Mouse (Mus musculus) right cerebral cortex, adult 2 months (tissue): Measurements from ENCODE around the gene Ndufaf7.
A peak's percentile ranks its signal among the peaks of the same experiment; 100 is the strongest.

ENCODE experiments used
- DNase-seq, 2 experiments: peaks; one replicate each; pipeline ENCODE4 v3.0.0; 2021 to 2022; ENCODE audit warnings: low spot score in 2 of 2

Gene Ndufaf7

GRCm38 (mm10) chr17:78936466-78937228 is at the start of gene Ndufaf7, which contains the start of gene Cebpz:
Gene Ndufaf7 (plus strand): TSS chr17:78937136.
Gene Cebpz (minus strand): TSS chr17:78937066.
- peak; percentile 97 to 99 for DNase-seq

- no peak for DNase-seq
Measured at GRCm38 (mm10) chr17:78888554-78888953, 48.4 kb upstream of the Ndufaf7 start.

GRCm38 (mm10) chr17:78889184-78889583 is 47.8 kb upstream of the Ndufaf7 start:
- no peak for DNase-seq

- no peak for DNase-seq
Measured at GRCm38 (mm10) chr17:78891020-78891419, 45.9 kb upstream of the Ndufaf7 start.

- no peak for DNase-seq
Measured at GRCm38 (mm10) chr17:78894991-78895390, 41.9 kb upstream of the Ndufaf7 start.

- DNase-seq = peak; percentile 25 to 46
Measured at GRCm38 (mm10) chr17:78895394-78895793, 41.5 kb upstream of the Ndufaf7 start.

GRCm38 (mm10) chr17:78903158-78903557 is 33.8 kb upstream of the Ndufaf7 start:
- DNase-seq = no peak

GRCm38 (mm10) chr17:78906892-78907291 is 30.0 kb upstream of the Ndufaf7 start, which contains the start of gene Sult6b1:
Gene Sult6b1 (minus strand): TSS chr17:78906992.
- DNase-seq = no peak

GRCm38 (mm10) chr17:78909374-78909773 is 27.6 kb upstream of the Ndufaf7 start:
- no peak for DNase-seq

- no peak for DNase-seq
Measured at GRCm38 (mm10) chr17:78912861-78913281, 24.1 kb upstream of the Ndufaf7 start.

GRCm38 (mm10) chr17:78913921-78914320 is 23.0 kb upstream of the Ndufaf7 start:
- no peak for DNase-seq

- DNase-seq = no peak
Measured at GRCm38 (mm10) chr17:78915772-78916171, 21.2 kb upstream of the Ndufaf7 start.

GRCm38 (mm10) chr17:78916369-78916813 is 20.5 kb upstream of the Ndufaf7 start, which contains the start of gene Cebpzos:
Gene Cebpzos (plus strand): TSS chr17:78916500.
- peak; percentile 85 for DNase-seq

- DNase-seq = no peak
Measured at GRCm38 (mm10) chr17:78916899-78917298, 20.0 kb upstream of the Ndufaf7 start.

- no peak for DNase-seq
Measured at GRCm38 (mm10) chr17:78917696-78918095, 19.2 kb upstream of the Ndufaf7 start.

- no peak for DNase-seq
Measured at GRCm38 (mm10) chr17:78935857-78936256, 1.1 kb upstream of the Ndufaf7 start.

GRCm38 (mm10) chr17:78937229-78937853 is 405 bp downstream of the Ndufaf7 start:
- DNase-seq = no peak

GRCm38 (mm10) chr17:78938927-78939326 is 2.0 kb downstream of the Ndufaf7 start:
- no peak for DNase-seq

- DNase-seq = no peak
Measured at GRCm38 (mm10) chr17:78942579-78942978, 5.6 kb downstream of the Ndufaf7 start.

GRCm38 (mm10) chr17:78951225-78951624 is 14.3 kb downstream of the Ndufaf7 start:
- DNase-seq = no peak

- DNase-seq = no peak
Measured at GRCm38 (mm10) chr17:78952070-78952469, 15.1 kb downstream of the Ndufaf7 start.

- DNase-seq = no peak
Measured at GRCm38 (mm10) chr17:78953240-78953639, 16.3 kb downstream of the Ndufaf7 start.

- no peak for DNase-seq
Measured at GRCm38 (mm10) chr17:78959473-78959872, 22.5 kb downstream of the Ndufaf7 start.
